Mouse (Mus musculus): ENCODE results near the gene Fkbp11. TPM values are rescaled to one million over a fixed set of nuclear protein-coding genes. Genes with fewer than 3 reads are reported as not detected.

Fkbp11 gene
- total RNA-seq, 2 experiments from 2014 or later = 1.4 to 1.7 TPM

DNA sequence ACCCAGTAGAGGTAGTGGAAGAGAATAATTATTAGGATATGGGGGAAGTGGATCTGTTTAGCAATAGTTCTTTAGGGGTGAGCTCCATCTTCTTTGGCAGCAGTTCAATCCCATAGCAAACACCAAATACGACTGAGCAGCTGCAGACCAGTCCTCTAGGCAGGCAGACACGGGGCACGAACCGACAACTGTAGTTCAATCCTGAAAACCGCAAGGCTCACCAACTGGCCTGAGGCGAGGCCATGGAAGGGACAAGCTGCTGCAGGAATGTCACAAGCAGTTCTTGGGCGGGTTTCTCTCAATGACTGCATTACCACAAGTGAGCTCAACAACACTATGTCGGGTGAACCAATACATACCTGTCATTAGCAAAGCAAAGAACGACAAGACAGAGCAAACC is 23.7 kb downstream of the Fkbp11 start:
- no peak for DNase-seq
- intact Hi-C loops (cut with DNase I) = no loop called here

DNA sequence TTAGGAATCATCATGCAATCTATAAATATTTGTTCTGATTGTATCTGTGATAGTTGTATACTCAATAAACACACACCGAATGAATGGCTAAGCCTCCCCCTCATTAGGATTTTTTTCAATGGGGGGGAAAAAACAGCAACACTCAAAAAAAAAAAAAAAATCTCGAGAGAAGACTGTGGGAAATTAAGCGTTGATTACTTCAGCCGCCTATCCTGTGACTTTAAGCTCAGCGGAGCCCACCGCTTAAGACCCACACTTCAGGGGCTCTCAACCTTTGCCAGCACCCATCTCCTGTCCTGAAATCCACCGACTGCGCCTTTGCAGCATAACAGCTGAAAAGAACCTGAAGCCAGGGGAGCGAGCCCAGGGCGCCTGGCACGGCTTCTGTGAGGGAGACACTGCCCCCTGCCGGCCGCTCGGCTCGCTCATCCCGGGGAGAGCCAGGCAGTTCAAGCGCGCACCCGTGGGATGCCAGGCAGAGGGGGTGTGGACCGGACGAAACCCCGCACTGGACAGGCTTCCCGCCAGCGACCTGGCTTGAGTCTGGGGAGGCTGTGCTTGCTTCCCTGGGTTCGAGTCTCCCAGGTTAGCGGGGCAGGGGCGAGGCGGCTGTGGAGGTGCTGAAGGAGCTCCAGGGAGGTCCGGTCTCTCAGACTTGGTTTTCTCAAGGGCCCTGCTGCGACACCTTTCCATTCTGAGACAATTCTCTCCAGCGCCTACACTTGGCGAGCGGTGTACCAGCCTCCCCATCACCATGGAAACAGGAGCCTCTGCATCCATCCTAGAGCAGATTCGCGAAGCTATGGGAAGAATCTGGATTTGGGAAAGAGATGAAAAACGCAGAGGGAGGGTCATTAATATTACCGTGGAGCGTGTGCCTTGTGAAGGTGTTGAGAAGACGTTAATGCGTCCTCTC is 28.6 kb downstream of the Fkbp11 start:
- intact Hi-C loops (cut with DNase I) = loop anchor here (1.0 kb wide), 1 partner anchor 35 kb away; no protein-coding TSS in a partner anchor
- DNase-seq = peak; percentile 80 to 82

DNA sequence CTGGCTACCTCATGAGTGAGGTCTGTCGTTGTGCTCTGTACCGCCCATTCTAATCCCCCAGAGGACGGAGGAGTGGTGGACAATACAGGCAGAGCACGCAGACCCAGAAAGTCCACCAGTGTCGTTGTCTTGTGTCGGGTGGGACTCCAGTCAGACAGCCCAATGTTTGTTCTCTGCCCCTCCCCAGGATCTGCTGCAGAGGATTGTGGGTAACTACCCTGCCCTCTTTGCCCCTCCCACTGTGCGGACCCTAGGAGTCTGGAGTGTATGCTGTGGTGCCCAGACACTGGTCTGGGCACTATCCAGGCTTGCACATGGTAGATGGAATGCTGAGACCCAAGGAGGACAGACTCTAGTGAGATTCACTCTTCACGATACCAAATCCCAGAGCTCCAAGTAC is 31.8 kb downstream of the Fkbp11 start:
- intact Hi-C loops (cut with DNase I) = no loop called here
- DNase-seq = no peak

DNA sequence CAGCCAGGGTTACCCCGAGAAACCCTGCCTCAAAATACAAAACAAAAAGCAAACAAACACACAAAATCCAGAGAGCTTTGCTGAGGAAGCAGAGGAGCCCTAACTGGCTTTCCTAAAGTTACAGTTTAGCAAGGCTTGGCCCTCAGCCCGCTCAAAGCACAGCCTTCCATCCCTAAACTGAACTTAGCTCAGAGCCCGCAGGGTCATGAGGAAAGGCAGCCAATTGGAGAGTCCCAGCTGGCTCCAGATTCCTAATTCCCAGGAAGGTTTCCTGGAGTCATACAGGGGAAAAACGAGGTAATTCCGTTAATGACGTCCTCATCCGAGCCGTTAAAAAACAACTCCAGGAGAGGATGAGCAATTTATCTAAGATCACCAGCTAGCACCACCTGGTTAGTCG is 32.3 kb downstream of the Fkbp11 start:
- DNase-seq = no peak
- intact Hi-C loops (cut with DNase I) = no loop called here

DNA sequence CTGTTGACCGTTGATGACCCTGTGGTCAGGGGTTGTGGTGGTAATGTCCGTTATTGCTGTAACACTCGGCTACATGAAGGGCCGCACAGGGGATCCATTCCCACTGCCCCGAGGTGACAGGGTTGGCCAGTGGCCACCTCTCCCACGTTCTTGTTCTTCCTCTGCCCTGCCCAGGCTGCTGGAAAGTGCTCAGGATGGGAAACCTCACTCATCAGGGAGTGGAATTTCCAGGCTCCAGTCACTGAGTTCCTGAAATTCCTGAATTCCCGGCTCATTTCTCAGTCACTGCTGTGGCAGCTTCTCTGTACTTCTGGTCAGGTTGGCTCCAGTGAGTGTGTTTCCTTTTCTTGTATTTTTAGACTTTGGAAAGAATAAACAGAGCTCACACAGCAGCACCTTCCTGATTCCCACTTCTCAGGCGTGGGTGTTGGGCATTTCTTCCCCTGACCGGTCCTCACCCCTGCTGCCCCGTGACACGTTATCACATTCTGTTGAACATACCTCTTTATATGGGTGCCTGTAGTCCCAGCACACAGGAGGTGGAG is 35.8 kb downstream of the Fkbp11 start:
- intact Hi-C loops (cut with DNase I) = no loop called here
- peak in 1 of 2 experiments; percentile 35 for DNase-seq

DNA sequence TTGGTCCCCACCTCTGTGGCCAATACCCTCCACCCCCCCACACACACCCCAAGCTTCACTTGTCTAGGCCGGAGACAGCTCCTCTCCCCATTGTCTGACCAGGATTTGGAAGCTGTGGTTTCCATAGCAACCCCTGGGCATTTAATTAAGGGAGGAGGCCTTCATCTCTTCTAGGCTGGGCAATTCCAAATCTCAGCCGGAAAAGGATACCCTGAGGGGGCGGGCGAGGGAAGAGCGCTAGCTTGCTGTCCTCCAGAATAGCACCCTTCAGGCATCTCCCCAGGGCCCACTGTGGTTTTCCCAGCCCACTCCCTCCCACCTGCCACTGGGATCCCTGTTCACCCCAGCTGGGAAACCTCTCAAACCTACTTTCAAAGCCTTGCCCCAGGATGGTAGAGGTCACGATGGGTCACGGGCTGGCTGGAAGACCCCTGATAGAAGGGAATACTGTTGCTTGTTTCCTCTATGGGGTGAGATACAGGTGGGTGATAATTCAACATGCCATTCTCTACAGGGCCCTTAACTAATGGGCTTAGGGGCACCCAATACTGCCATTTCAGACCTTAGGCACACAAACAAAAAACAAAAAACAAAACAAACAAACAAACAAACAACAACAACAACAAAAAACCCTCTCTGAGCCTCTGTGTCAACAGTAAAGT is 36.4 kb downstream of the Fkbp11 start:
- intact Hi-C loops (cut with DNase I) = no loop called here
- no peak for DNase-seq

DNA sequence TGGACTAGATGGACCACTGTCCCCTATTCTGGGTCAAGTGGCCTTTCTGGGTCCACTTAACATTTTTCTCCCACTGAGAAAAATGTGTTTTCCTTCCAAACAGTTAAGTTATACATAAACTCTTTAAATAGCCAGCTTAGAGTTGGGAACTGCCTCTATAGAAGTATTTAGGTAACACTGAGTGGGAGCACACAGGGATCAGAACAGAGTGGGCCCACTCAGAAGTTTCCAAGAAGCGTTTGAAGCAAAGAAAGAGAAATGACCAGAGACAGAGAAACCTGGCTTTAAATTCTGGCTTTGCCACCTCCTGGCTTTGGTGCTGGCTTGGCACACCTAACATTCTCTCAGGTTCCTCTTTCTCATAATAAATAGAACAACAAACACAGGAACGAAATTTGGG is 38.3 kb downstream of the Fkbp11 start:
- intact Hi-C loops (cut with DNase I) = no loop called here
- no peak for DNase-seq

DNA sequence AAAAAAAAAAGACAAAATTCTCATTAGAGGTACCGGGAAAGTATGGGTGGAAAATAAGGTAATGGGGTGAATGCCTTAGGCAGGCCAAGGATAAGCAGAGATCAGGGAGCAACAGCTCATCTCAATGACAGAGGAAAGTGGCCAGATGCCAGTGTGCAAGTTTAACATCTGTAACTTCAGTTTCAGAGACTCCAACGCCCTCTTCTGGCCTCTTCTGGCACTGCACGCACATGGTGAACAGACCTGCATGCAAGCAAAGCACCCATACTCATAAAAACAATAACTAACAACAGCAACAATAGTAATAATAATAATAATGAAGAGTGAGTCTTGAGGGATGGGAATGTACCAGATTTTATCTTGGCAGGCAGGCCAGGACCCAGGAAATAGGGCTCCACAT is 42.1 kb downstream of the Fkbp11 start:
- no peak for DNase-seq
- intact Hi-C loops (cut with DNase I) = no loop called here

DNA sequence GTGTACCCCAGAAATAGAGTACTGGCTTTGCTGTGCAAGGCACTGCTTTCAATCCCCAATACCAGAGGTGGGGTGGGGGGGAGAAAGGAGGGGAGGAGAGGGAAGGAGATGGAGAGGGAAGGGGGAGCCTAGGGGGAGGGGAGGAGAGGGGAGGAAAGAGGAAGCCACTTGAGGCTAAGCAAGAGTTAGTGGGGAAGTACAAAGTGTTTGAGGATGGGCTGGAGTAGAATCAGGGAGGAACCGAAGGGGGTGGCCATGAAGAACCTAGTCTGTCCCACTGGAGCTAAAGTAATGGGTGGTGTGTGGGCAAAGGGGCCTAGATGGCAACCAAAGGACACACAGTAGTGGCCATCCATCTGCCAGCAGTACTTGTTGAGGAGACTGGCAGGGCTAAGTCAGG is 44.3 kb downstream of the Fkbp11 start:
- intact Hi-C loops (cut with DNase I) = no loop called here
- no peak for DNase-seq

DNA sequence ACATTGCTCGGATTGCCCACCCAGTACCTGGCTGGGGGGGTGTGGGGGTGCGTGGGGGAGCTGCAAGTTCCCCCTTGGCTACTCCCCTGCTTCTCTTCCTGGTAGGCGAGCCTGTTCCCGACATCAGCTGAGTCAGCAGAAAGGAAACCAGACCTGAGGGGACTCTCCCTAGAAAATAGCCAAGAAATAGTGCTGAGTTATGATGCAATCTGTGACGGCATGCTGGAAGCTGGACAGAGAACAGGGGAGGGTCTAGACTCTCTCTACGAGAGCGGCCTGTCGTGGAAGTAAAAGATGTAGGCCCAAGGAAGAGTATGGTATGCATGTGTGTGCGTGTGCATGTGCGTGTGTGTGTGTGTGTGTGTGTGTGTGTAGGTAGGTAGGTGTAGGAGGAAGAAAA is 44.8 kb downstream of the Fkbp11 start:
- DNase-seq = no peak
- intact Hi-C loops (cut with DNase I) = no loop called here

DNA sequence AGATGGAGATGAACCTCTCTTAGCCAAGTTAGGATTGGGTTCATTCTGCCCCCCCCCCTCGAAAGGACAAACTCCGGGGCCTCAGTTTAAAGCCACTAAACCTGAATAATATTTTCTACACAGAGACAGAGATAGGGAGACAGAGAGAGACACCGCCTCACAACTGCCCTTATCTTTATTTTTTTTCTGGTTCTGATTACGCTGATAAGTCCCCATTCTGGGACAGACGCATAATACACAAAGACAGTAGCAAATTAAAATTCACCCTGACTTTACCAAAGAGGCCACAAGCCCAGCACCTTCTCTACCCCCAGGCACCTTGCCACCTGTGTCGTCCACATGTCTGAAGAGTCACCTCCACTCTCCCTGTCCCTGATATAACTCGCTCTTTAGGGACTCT is 46.4 kb downstream of the Fkbp11 start:
- intact Hi-C loops (cut with DNase I) = loop anchor here (1.0 kb wide), 1 partner anchor 16 kb away; no protein-coding TSS in a partner anchor
- DNase-seq = no peak

DNA sequence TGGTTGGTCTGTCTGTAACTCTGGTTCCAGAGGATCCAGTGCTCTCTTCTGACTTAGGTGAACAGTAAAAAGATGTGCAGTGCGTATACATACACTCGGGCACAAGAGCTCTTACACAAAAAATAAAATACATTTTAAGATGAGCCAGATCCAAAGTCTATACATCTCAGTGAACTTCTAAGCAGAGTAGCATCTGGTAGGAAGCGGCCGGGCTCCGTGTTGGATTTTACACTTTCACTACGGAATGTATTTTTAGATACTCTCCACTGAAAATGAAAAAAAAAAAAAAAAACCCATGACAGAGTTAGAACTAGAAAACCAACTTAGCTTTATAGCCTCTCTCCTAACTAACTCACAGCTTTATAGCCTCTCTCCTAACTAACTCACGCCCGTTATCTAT is 47.3 kb downstream of the Fkbp11 start:
- no peak for DNase-seq
- intact Hi-C loops (cut with DNase I) = loop anchor here (1.0 kb wide), 1 partner anchor 15 kb away; no protein-coding TSS in a partner anchor

DNA sequence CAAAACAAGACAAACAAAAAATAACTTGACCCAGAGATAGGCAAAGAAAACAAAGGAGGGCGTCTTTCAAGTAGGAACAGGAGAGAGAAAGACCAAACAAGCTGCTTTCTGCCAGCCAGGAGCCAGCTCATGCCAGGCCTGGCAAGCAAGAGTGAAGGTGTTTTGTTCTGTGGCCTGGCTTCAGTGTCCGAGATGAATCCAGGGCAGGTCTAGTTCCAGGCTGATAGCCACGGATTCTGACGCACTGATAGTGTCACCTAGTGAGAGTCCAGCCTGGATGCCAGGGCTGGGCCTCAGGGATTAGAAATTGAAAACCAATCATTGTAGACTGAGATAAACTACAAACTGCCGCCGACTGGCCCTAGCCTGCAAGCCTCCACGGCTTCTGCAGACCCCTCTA is 50.0 kb downstream of the Fkbp11 start:
- intact Hi-C loops (cut with DNase I) = no loop called here
- no peak for DNase-seq

DNA sequence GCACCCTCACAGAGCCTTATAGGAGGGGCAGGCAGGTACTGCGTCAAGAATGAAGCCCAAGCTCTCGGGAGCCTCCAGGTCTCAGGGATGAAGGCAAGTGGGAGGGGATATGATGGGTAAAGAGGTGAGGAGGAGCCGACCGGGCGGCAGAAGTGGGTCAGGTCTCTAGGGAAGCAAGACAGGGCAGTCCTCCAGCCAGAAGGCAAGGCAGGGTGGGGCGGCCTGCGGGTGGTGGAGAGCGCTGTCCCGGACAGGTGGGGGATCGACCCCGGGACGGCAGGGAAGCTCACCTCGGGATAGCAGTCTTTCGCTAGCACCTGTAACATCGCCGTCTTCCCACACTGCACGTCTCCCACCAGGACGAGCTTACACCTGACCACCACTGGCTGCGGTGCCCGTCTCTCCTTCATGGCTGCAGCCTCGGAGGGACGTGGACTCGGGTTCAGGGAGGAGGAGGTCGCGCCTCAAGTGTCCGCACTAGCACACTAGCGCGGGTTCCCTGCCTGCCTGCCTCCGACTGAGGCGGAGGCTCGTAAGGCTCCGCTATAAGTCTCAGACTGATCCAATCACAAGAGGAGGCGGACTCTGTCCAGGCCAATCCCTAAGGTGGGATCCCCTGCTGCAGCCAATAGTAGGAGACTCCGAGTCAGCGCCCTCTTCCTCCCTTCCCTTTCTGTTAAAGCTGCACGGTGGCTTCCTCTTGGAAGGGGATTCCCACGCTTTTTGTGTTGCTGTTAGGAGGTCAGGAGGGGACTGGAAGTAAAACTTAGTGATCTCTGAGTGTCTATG is 50.9 kb downstream of the Fkbp11 start, which contains the start of gene Rnd1:
Gene Rnd1, minus strand, starts transcription at position 522 of the 789 bp plus-strand sequence.
- peak; percentile 64 to 73 for DNase-seq
- intact Hi-C loops (cut with DNase I) = no loop called here

DNA sequence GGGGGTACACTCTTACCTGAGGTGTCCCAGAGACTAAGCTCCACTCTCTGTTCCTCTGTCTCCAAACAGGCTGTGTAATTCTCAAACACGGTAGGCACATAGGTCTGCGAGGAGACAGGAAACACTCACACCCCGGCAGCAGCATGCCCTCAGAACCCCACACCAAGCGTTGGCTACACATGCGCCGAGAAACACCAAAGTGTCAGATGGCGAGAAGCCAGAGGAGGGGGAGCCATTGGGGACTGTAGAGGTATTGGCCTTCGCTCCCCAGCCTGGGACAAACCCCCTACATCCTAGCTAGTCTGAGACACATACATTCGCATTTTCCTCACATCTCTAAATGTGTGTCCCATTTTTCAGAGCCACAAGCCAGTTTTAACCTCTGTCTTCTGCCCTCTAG is 51.5 kb downstream of the Fkbp11 start:
- DNase-seq = no peak
- intact Hi-C loops (cut with DNase I) = no loop called here

DNA sequence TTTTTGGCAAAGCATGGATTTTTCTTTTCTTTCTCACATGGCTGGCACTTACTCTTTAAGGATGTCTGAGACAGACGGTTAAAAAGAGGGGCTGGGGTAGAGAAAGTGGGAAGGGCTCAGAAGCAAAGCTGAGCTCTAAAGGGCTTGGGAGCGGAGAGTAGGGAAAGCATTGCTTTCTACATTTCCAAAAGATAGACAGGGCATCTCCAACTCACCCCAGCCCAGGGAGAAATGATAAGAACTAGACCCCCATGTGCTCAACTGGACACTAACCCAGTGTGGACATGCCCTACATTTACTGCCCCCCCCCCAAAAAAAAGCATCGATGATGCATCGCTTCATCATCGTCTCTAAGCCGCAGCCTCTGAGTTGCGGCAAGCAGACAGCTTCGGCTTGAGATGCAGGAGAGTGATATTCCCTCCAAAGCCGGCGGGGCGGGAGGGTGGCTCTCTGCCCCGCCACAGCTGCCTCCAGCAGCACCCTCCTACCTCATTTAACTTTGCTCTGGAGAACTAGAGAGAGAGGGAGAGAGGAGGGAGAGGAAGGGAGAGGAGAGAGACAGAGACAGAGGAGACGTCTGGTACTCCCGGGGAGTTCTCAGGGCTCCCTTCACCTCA is 52.3 kb downstream of the Fkbp11 start:
- intact Hi-C loops (cut with DNase I) = no loop called here
- DNase-seq = no peak

DNA sequence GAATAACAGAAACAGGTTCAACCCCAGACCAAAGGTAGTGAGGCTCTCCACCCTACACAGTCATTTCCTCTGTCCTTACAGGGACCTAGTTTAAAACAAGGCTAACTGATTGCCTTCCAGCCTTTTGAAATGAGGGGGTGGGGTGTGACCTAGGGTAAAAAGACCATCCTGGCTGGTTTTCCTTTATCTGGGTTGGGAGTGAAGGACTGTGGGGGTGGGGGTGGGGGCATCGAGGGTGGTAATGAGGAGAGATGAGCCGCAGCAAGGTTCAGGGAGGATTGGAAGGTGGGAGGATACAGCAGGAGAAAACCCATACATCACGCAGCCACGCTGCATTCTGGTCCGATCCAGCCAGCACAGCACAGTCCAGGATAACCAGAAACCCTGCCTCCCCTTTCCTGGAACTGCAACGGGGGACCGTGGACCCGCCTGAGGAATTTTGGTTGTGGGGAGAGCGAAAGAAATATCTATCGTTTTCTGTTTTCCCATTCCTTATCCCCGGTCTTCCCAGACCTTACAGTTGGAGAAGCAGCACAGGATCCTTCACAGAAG is 52.9 kb downstream of the Fkbp11 start:
- intact Hi-C loops (cut with DNase I) = no loop called here
- DNase-seq = no peak
